Mouse (Mus musculus) thymus, postnatal 36 days (tissue): ENCODE data around the gene Prps2.
"Not testable (repeated sequence)": the region's sequence is repeated elsewhere in the genome, so short reads cannot be mapped to it uniquely, and the experiment has no call there.

Experiments used
- DNase-seq, 2 experiments: peaks; one replicate each; pipeline ENCODE4 v3.0.0; 2022; ENCODE audit warnings: mixed read lengths in 2 of 2

Prps2 gene

GRCm38 (mm10) chrX:167321233-167321806, 61.2 kb downstream of the Prps2 start:
- no peak for DNase-seq

GRCm38 (mm10) chrX:167318819-167319396, 63.6 kb downstream of the Prps2 start:
- DNase-seq, result no peak

- DNase-seq, result no peak
Measured at GRCm38 (mm10) chrX:167315766-167316165, 66.8 kb downstream of the Prps2 start.

- DNase-seq, result no peak
Measured at GRCm38 (mm10) chrX:167315093-167315726, 67.3 kb downstream of the Prps2 start.

GRCm38 (mm10) chrX:167302061-167302460, 80.5 kb downstream of the Prps2 start:
- DNase-seq, result not testable (repeated sequence)
